9 mouse cellular contexts compared by ENCODE assay signal in genomic region chr12:84819236-84820168, GRCm38 (mm10). TPM values are rescaled to one million over a fixed set of nuclear protein-coding genes. Genes with fewer than 3 reads are reported as not detected.
A peak's percentile ranks its signal among the peaks of the same experiment; 100 is the strongest.
DNase-seq lines count a peak whose midpoint lies in the region; ATAC-seq lines count a peak whose summit lies in the region.
"Had no signal": no experiment of that assay in that cellular context is flagged by ENCODE, and none has a peak within 500 bp of the region (broad histone marks: within the 10 kb centered on the region; RNA-seq: fewer than 3 reads in every experiment).

No protein-coding gene starts in this region.

- H3K36me3 ChIP-seq in lung, embryonic 16.5 days (ENCODE audit: control insufficient read depth, insufficient read depth, low read length), result no peaks in the 10 kb centered on the region
- no peaks in the 10 kb centered on the region for H3K36me3 ChIP-seq in hindbrain, embryonic 16.5 days (ENCODE audit: control insufficient read depth, insufficient read depth, low read length)
- H3K36me3 ChIP-seq in kidney, embryonic 15.5 days, result no peaks in the 10 kb centered on the region
- H3K36me3 ChIP-seq: neural tube, embryonic 12.5 days had no signal

- H3K4me1 ChIP-seq in lung, embryonic 16.5 days (replicated peaks; ENCODE audit: control insufficient read depth, insufficient read depth, low read length), result peaks cover 16% of the 10 kb centered on the region; the same call in 1 of the 2 replicates
- H3K4me1 ChIP-seq in hindbrain, embryonic 16.5 days (ENCODE audit: control insufficient read depth, insufficient read depth, low read depth, low read length), result no peaks in the 10 kb centered on the region
- no peaks in the 10 kb centered on the region for H3K4me1 ChIP-seq in kidney, embryonic 15.5 days
- H3K4me1 ChIP-seq: neural tube, embryonic 12.5 days had no signal

- no peak overlapping the region for H3K9ac ChIP-seq in lung, embryonic 16.5 days (ENCODE audit: low read length)
- no peak overlapping the region for H3K9ac ChIP-seq in hindbrain, embryonic 16.5 days (ENCODE audit: low read depth, low read length)
- H3K9ac ChIP-seq in kidney, embryonic 15.5 days, result no peak overlapping the region
- H3K9ac ChIP-seq: neural tube, embryonic 12.5 days had no signal

- H3K4me2 ChIP-seq in lung, embryonic 16.5 days (ENCODE audit: low read depth, low read length), result no peak overlapping the region
- H3K4me2 ChIP-seq in hindbrain, embryonic 16.5 days (ENCODE audit: low read length), result no peak overlapping the region
- no peak overlapping the region for H3K4me2 ChIP-seq in kidney, embryonic 15.5 days
- H3K4me2 ChIP-seq: neural tube, embryonic 12.5 days had no signal

- DNase-seq in lung, postnatal 25 days (ENCODE audit: low spot score), result no peak
- DNase-seq in cerebellum, postnatal 25 days, result peak; percentile 51 to 60
- peak; percentile 81 for DNase-seq in layer of hippocampus, adult 9-11 months
- peak; percentile 17 for DNase-seq in right cerebral cortex, postnatal 36 days (ENCODE audit: low spot score in 2 of 2)
- DNase-seq in lung, postnatal 36 days, result no peak

- H3K27ac ChIP-seq in lung, embryonic 16.5 days (ENCODE audit: low read length), result no peak overlapping the region
- H3K27ac ChIP-seq in hindbrain, embryonic 16.5 days (ENCODE audit: low read depth, low read length), result no peak overlapping the region
- H3K27ac ChIP-seq in kidney, embryonic 15.5 days, result no peak overlapping the region
- H3K27ac ChIP-seq: neural tube, embryonic 12.5 days had no signal

- ATAC-seq in lung, embryonic 16.5 days (ENCODE audit: low read depth), result peak; percentile 30; the same call in 1 of the 2 replicates
- no peak for ATAC-seq in hindbrain, embryonic 16.5 days
- no peak; the same call in 1 of the 2 replicates for ATAC-seq in kidney, embryonic 15.5 days (replicated peaks; ENCODE audit: low FRiP score)

- WGBS in lung, embryonic 16.5 days, result 70% methylated on average over 13 of the region's 13 CpGs
- 81% methylated on average over 13 of the region's 13 CpGs for WGBS in hindbrain, embryonic 16.5 days
- 87% methylated on average over 13 of the region's 13 CpGs for WGBS in kidney, embryonic 15.5 days

- no peaks in the 10 kb centered on the region for H3K27me3 ChIP-seq in lung, embryonic 16.5 days (ENCODE audit: control insufficient read depth, insufficient read depth, low read depth, low read length)
- no peaks in the 10 kb centered on the region for H3K27me3 ChIP-seq in hindbrain, embryonic 16.5 days (replicated peaks; ENCODE audit: control insufficient read depth, insufficient read depth, low read length)
- no peaks in the 10 kb centered on the region for H3K27me3 ChIP-seq in kidney, embryonic 15.5 days
- H3K27me3 ChIP-seq: neural tube, embryonic 12.5 days had no signal

- H3K9me3 ChIP-seq in lung, embryonic 16.5 days (ENCODE audit: control insufficient read depth, low read length), result no peaks in the 10 kb centered on the region
- no peaks in the 10 kb centered on the region for H3K9me3 ChIP-seq in hindbrain, embryonic 16.5 days (ENCODE audit: control insufficient read depth, low read length)
- H3K9me3 ChIP-seq in kidney, embryonic 15.5 days (replicated peaks), result no peaks in the 10 kb centered on the region
- H3K9me3 ChIP-seq: neural tube, embryonic 12.5 days had no signal

- no peak overlapping the region for H3K4me3 ChIP-seq in lung, embryonic 16.5 days (ENCODE audit: low read length)
- no peak overlapping the region for H3K4me3 ChIP-seq in hindbrain, embryonic 16.5 days (ENCODE audit: low read length)
- H3K4me3 ChIP-seq in kidney, embryonic 15.5 days (replicated peaks), result no peak overlapping the region
- H3K4me3 ChIP-seq: neural tube, embryonic 12.5 days had no signal

RNA-seq across cellular contexts. Expression of gene Isca2, which starts 46.5 kb away (rescaled TPM):
- polyA plus RNA-seq in lung, embryonic 16.5 days (2015; fragmentation: Nextera tagmentation; extraction: Ambion mirVana), result 133 and 148 TPM in 2 replicates
- 140 and 142 TPM in 2 replicates for polyA plus RNA-seq in hindbrain, embryonic 16.5 days (2015; fragmentation: Nextera tagmentation; extraction: Ambion mirVana)
- 143 TPM in 2 replicates for polyA plus RNA-seq in kidney, embryonic 15.5 days (2015; fragmentation: Nextera tagmentation; extraction: Ambion mirVana)

RNA-seq across cellular contexts. Expression of gene Npc2, which starts 46.5 kb away (rescaled TPM):
- polyA plus RNA-seq in lung, embryonic 16.5 days (2015; fragmentation: Nextera tagmentation; extraction: Ambion mirVana), result 185 and 217 TPM in 2 replicates
- polyA plus RNA-seq in hindbrain, embryonic 16.5 days (2015; fragmentation: Nextera tagmentation; extraction: Ambion mirVana), result 57.6 and 59.6 TPM in 2 replicates
- polyA plus RNA-seq in kidney, embryonic 15.5 days (2015; fragmentation: Nextera tagmentation; extraction: Ambion mirVana), result 62.6 and 63.3 TPM in 2 replicates

RNA-seq across cellular contexts. Expression of gene Ltbp2, which starts 56.8 kb away (rescaled TPM):
- 18.6 and 19.8 TPM in 2 replicates for polyA plus RNA-seq in lung, embryonic 16.5 days (2015; fragmentation: Nextera tagmentation; extraction: Ambion mirVana)
- polyA plus RNA-seq in hindbrain, embryonic 16.5 days (2015; fragmentation: Nextera tagmentation; extraction: Ambion mirVana), result 0.20 and 0.31 TPM in 2 replicates
- polyA plus RNA-seq in kidney, embryonic 15.5 days (2015; fragmentation: Nextera tagmentation; extraction: Ambion mirVana), result 0.50 and 0.62 TPM in 2 replicates

Comparison
In these comparisons a context has a peak if more than half of its experiments do, and no peak if none do; other contexts are left out.
1. DNase-seq: peak in cerebellum, postnatal 25 days (2 of 2), layer of hippocampus, adult 9-11 months (single experiment) and right cerebral cortex, postnatal 36 days (2 of 2); none in lung, postnatal 25 days (single experiment) and lung, postnatal 36 days (single experiment).
2. RNA of gene Ltbp2, which starts 56.8 kb away (polyA plus RNA-seq): 18.6 to 19.8 TPM in lung, embryonic 16.5 days; 0.50 to 0.62 TPM in kidney, embryonic 15.5 days and 0.20 to 0.31 TPM in hindbrain, embryonic 16.5 days; every median in the first group is over 10 times any median in the second.